In genomic region chr14:75565534-75566140, GRCm38 (mm10) we compare ENCODE assay signal across 11 mouse cellular contexts. TPM values are rescaled to one million over a fixed set of nuclear protein-coding genes. Genes with fewer than 3 reads are reported as not detected.
DNase-seq lines count a peak whose midpoint lies in the region; ATAC-seq lines count a peak whose summit lies in the region.
"Had no signal": no experiment of that assay in that cellular context is flagged by ENCODE, and none has a peak within 500 bp of the region (broad histone marks: within the 10 kb centered on the region; RNA-seq: fewer than 3 reads in every experiment).

No protein-coding gene starts in this region.

- WGBS in liver, embryonic 11.5 days, result 72% methylated on average over 14 of the region's 14 CpGs
- 63% methylated on average over 14 of the region's 14 CpGs for WGBS in embryonic facial prominence, embryonic 15.5 days
- WGBS in midbrain, embryonic 14.5 days, result 37% methylated on average over 14 of the region's 14 CpGs

- H3K27ac ChIP-seq in liver, embryonic 11.5 days (ENCODE audit: low read depth, low read length), result no peak overlapping the region
- no peak overlapping the region for H3K27ac ChIP-seq in embryonic facial prominence, embryonic 15.5 days (replicated peaks)
- peak overlapping the region; percentile 43 for H3K27ac ChIP-seq in midbrain, embryonic 14.5 days (replicated peaks; ENCODE audit: low read depth, low read length)
- H3K27ac ChIP-seq: embryonic facial prominence, embryonic 12.5 days; liver, embryonic 13.5 days had no signal

- H3K9ac ChIP-seq in liver, embryonic 11.5 days (ENCODE audit: low read depth, low read length), result no peak overlapping the region
- no peak overlapping the region for H3K9ac ChIP-seq in embryonic facial prominence, embryonic 15.5 days
- no peak overlapping the region for H3K9ac ChIP-seq in midbrain, embryonic 14.5 days (replicated peaks; ENCODE audit: low read length)
- H3K9ac ChIP-seq: embryonic facial prominence, embryonic 12.5 days; liver, embryonic 13.5 days had no signal

- no peaks in the 10 kb centered on the region for H3K9me3 ChIP-seq in liver, embryonic 11.5 days (ENCODE audit: control insufficient read depth, low read length)
- no peaks in the 10 kb centered on the region for H3K9me3 ChIP-seq in embryonic facial prominence, embryonic 15.5 days (replicated peaks)
- no peaks in the 10 kb centered on the region for H3K9me3 ChIP-seq in midbrain, embryonic 14.5 days (ENCODE audit: control insufficient read depth, low read length)
- H3K9me3 ChIP-seq: embryonic facial prominence, embryonic 12.5 days; liver, embryonic 13.5 days had no signal

- H3K4me2 ChIP-seq in liver, embryonic 11.5 days, result no peak overlapping the region
- no peak overlapping the region for H3K4me2 ChIP-seq in embryonic facial prominence, embryonic 15.5 days (replicated peaks)
- H3K4me2 ChIP-seq in midbrain, embryonic 14.5 days (ENCODE audit: low read length), result no peak overlapping the region
- H3K4me2 ChIP-seq: embryonic facial prominence, embryonic 12.5 days; liver, embryonic 13.5 days had no signal

- H3K36me3 ChIP-seq in liver, embryonic 11.5 days (ENCODE audit: control insufficient read depth, insufficient read depth, low read length), result no peaks in the 10 kb centered on the region
- no peaks in the 10 kb centered on the region for H3K36me3 ChIP-seq in embryonic facial prominence, embryonic 15.5 days
- H3K36me3 ChIP-seq in midbrain, embryonic 14.5 days (ENCODE audit: control insufficient read depth, insufficient read depth, low read length), result no peaks in the 10 kb centered on the region
- H3K36me3 ChIP-seq: embryonic facial prominence, embryonic 12.5 days; liver, embryonic 13.5 days had no signal

- H3K27me3 ChIP-seq in liver, embryonic 11.5 days (replicated peaks; ENCODE audit: control insufficient read depth, insufficient read depth, low read length), result no peaks in the 10 kb centered on the region
- no peaks in the 10 kb centered on the region for H3K27me3 ChIP-seq in embryonic facial prominence, embryonic 15.5 days
- H3K27me3 ChIP-seq in midbrain, embryonic 14.5 days (ENCODE audit: control insufficient read depth, insufficient read depth, low read length), result no peaks in the 10 kb centered on the region
- H3K27me3 ChIP-seq: embryonic facial prominence, embryonic 12.5 days; liver, embryonic 13.5 days had no signal

- peak; percentile 27 for DNase-seq in liver
- no peak for DNase-seq in liver, embryonic 11.5 days (ENCODE audit: low spot score)
- peak; percentile 76 for DNase-seq in heart, postnatal 4 days
- peak; percentile 71 to 77 for DNase-seq in layer of hippocampus, postnatal 10 days (ENCODE audit: low spot score in 2 of 2)
- DNase-seq in midbrain, embryonic 14.5 days, result peak; percentile 87
- DNase-seq in telencephalon, adult 2 months (ENCODE audit: low read depth, low spot score), result peak; percentile 27
- DNase-seq in thymus, postnatal 25 days, result no peak
- DNase-seq: liver, embryonic 13.5 days had no signal

- H3K4me3 ChIP-seq in liver, embryonic 11.5 days (ENCODE audit: low read depth, low read length), result no peak overlapping the region
- H3K4me3 ChIP-seq in embryonic facial prominence, embryonic 15.5 days (replicated peaks), result no peak overlapping the region
- no peak overlapping the region for H3K4me3 ChIP-seq in midbrain, embryonic 14.5 days (replicated peaks; ENCODE audit: low read depth, low read length)
- H3K4me3 ChIP-seq: embryonic facial prominence, embryonic 12.5 days; liver, embryonic 13.5 days had no signal

- H3K4me1 ChIP-seq in liver, embryonic 11.5 days (replicated peaks; ENCODE audit: control insufficient read depth, insufficient read depth, low read length), result no peaks in the 10 kb centered on the region
- H3K4me1 ChIP-seq in embryonic facial prominence, embryonic 15.5 days, result no peaks in the 10 kb centered on the region; the same call in 1 of the 2 replicates
- peaks cover 24% of the 10 kb centered on the region for H3K4me1 ChIP-seq in midbrain, embryonic 14.5 days (ENCODE audit: control insufficient read depth, insufficient read depth, low read length)
- H3K4me1 ChIP-seq: embryonic facial prominence, embryonic 12.5 days had no signal

- ATAC-seq in liver, embryonic 11.5 days (replicated peaks; ENCODE audit: low FRiP score), result no peak
- 0 out of 2 replicates have a peak, but pooled peaks have one; percentile 29 for ATAC-seq in embryonic facial prominence, embryonic 15.5 days (ENCODE audit: insufficient number of reproducible peaks, low FRiP score, low TSS enrichment, low read depth)
- ATAC-seq in midbrain, embryonic 14.5 days (ENCODE audit: low FRiP score, low TSS enrichment), result peak; percentile 87

RNA-seq across cellular contexts. Expression of gene Spert, which starts 27.3 kb away (rescaled TPM):
- polyA plus RNA-seq in liver, embryonic 11.5 days (2014; fragmentation: Nextera tagmentation; extraction: Ambion mirVana), result not detected in 2 replicates
- not detected in 2 replicates for polyA plus RNA-seq in embryonic facial prominence, embryonic 15.5 days (2015; fragmentation: Nextera tagmentation; extraction: Ambion mirVana)
- total RNA-seq in heart, postnatal 4 days (2021), result not detected
- total RNA-seq in layer of hippocampus, postnatal 10 days (2021), result not detected
- polyA plus RNA-seq in midbrain, embryonic 14.5 days (2014; fragmentation: Nextera tagmentation; extraction: Ambion mirVana), result not detected in 2 replicates
- polyA plus RNA-seq: embryonic facial prominence, embryonic 12.5 days; liver, embryonic 13.5 days; stomach, embryonic 16.5 days had no signal

Comparison
In these comparisons a context has a peak if more than half of its experiments do, and no peak if none do; other contexts are left out.
1. DNase-seq: peak in liver (single experiment), heart, postnatal 4 days (single experiment), layer of hippocampus, postnatal 10 days (2 of 2), midbrain, embryonic 14.5 days (single experiment) and telencephalon, adult 2 months (single experiment); none in liver, embryonic 11.5 days (single experiment) and thymus, postnatal 25 days (single experiment).